Mouse (Mus musculus): ENCODE measurements at regions not wholly inside any gene's neighbourhood (a gene's known extent, or its start where the extent isn't known, plus 50 kb on each side); places are given as distances from the start of the nearest gene placed in this dataset.

DNA sequence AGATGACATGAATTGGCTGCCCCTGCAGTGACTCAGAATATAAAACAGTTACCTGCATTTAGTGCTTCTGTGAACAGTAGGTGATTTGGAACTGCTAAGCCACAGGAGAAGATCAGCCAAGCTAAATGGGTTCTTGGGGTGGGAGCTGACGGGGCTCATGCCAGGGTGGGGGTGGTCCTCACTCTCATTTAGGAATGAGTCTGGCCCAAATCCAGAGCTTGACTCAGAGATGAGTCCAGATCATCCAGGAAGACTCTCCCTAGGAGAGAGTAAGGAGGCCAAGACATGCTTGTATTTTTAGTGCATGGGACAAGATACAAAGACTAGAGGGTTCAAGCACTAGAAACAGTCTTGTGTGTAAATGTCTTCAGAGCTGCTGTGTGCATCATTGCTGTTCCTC, 146.5 kb downstream of the Slc30a10 start:
- no peaks in the 10 kb centered on the region for H3K4me1 ChIP-seq (ENCODE audit: control insufficient read depth, insufficient read depth, low read length)
- H3K27me3 ChIP-seq (ENCODE audit: control insufficient read depth, insufficient read depth, low read length), result no peaks in the 10 kb centered on the region
- 68% methylated on average over 1 of the region's 1 CpGs for WGBS
- no peak for TF ChIP-seq POLR2A (IDR thresholded peaks at IDR 0.05; ENCODE audit: borderline replicate concordance, extremely low read depth, insufficient read depth, insufficient read length)
- ATAC-seq (ENCODE audit: low FRiP score, low read depth), result no peak
- DNase-seq (ENCODE audit: low spot score), result no peak
- H3K4me2 ChIP-seq (replicated peaks; ENCODE audit: low read depth, low read length, severe bottlenecking), result no peak overlapping the region
- no peaks in the 10 kb centered on the region for H3K9me3 ChIP-seq (ENCODE audit: control insufficient read depth, low read length)
- H3K4me3 ChIP-seq (replicated peaks; ENCODE audit: low read length), result no peak overlapping the region
- H3K36me3 ChIP-seq (ENCODE audit: control insufficient read depth, insufficient read depth, low read length), result no peaks in the 10 kb centered on the region
- H3K27ac ChIP-seq (replicated peaks; ENCODE audit: low read depth, low read length), result no peak overlapping the region
- H3K9ac ChIP-seq (ENCODE audit: low read depth, low read length, severe bottlenecking), result no peak overlapping the region

- Histone ChIP-seq H3K36me3 (ENCODE audit: control insufficient read depth, insufficient read depth, low read length) (no peaks in the 10 kb centered on the region), H3K4me1 (ENCODE audit: control insufficient read depth, insufficient read depth, low read length) (no peaks in the 10 kb centered on the region), H3K9ac (ENCODE audit: low read depth, low read length, severe bottlenecking) (no peak overlapping the region), H3K4me3 (replicated peaks; ENCODE audit: low read length) (no peak overlapping the region), H3K4me2 (replicated peaks; ENCODE audit: low read depth, low read length, severe bottlenecking) (no peak overlapping the region), H3K27me3 (ENCODE audit: control insufficient read depth, insufficient read depth, low read length) (no peaks in the 10 kb centered on the region), H3K9me3 (ENCODE audit: control insufficient read depth, low read length) (no peaks in the 10 kb centered on the region), H3K27ac (replicated peaks; ENCODE audit: low read depth, low read length) (no peak overlapping the region)
- ATAC-seq (ENCODE audit: low FRiP score, low read depth), result no peak
- 82% methylated on average over 4 of the region's 4 CpGs for WGBS
- no peak for DNase-seq (ENCODE audit: low spot score)
- TF ChIP-seq POLR2A (IDR thresholded peaks at IDR 0.05; ENCODE audit: borderline replicate concordance, extremely low read depth, insufficient read depth, insufficient read length), result no peak
These were observed 151.3 kb downstream of the Slc30a10 start for GRCm38 (mm10) chr1:185605996-185606395.

GRCm38 (mm10) chr1:185607611-185608010, 153.0 kb downstream of the Slc30a10 start:
- Histone ChIP-seq H3K4me1 (ENCODE audit: control insufficient read depth, insufficient read depth, low read length) (no peaks in the 10 kb centered on the region), H3K27me3 (ENCODE audit: control insufficient read depth, insufficient read depth, low read length) (no peaks in the 10 kb centered on the region), H3K9ac (ENCODE audit: low read depth, low read length, severe bottlenecking) (no peak overlapping the region), H3K9me3 (ENCODE audit: control insufficient read depth, low read length) (no peaks in the 10 kb centered on the region), H3K4me2 (replicated peaks; ENCODE audit: low read depth, low read length, severe bottlenecking) (no peak overlapping the region), H3K4me3 (replicated peaks; ENCODE audit: low read length) (no peak overlapping the region), H3K36me3 (ENCODE audit: control insufficient read depth, insufficient read depth, low read length) (no peaks in the 10 kb centered on the region), H3K27ac (replicated peaks; ENCODE audit: low read depth, low read length) (no peak overlapping the region)
- 89% methylated on average over 5 of the region's 5 CpGs for WGBS
- DNase-seq (ENCODE audit: low spot score) (no peak), ATAC-seq (ENCODE audit: low FRiP score, low read depth) (no peak)
- no peak for TF ChIP-seq POLR2A (IDR thresholded peaks at IDR 0.05; ENCODE audit: borderline replicate concordance, extremely low read depth, insufficient read depth, insufficient read length)

- TF ChIP-seq POLR2A (IDR thresholded peaks at IDR 0.05; ENCODE audit: borderline replicate concordance, extremely low read depth, insufficient read depth, insufficient read length), result no peak
- Histone ChIP-seq H3K4me1 (ENCODE audit: control insufficient read depth, insufficient read depth, low read length) (no peaks in the 10 kb centered on the region), H3K9me3 (ENCODE audit: control insufficient read depth, low read length) (no peaks in the 10 kb centered on the region), H3K4me2 (replicated peaks; ENCODE audit: low read depth, low read length, severe bottlenecking) (no peak overlapping the region), H3K27ac (replicated peaks; ENCODE audit: low read depth, low read length) (no peak overlapping the region), H3K27me3 (ENCODE audit: control insufficient read depth, insufficient read depth, low read length) (no peaks in the 10 kb centered on the region), H3K9ac (ENCODE audit: low read depth, low read length, severe bottlenecking) (no peak overlapping the region), H3K36me3 (ENCODE audit: control insufficient read depth, insufficient read depth, low read length) (no peaks in the 10 kb centered on the region), H3K4me3 (replicated peaks; ENCODE audit: low read length) (no peak overlapping the region)
- ATAC-seq (ENCODE audit: low FRiP score, low read depth) (no peak), DNase-seq (ENCODE audit: low spot score) (no peak)
- WGBS, result 84% methylated on average over 3 of the region's 3 CpGs
These were observed 153.8 kb downstream of the Slc30a10 start for GRCm38 (mm10) chr1:185608440-185608839.

DNA sequence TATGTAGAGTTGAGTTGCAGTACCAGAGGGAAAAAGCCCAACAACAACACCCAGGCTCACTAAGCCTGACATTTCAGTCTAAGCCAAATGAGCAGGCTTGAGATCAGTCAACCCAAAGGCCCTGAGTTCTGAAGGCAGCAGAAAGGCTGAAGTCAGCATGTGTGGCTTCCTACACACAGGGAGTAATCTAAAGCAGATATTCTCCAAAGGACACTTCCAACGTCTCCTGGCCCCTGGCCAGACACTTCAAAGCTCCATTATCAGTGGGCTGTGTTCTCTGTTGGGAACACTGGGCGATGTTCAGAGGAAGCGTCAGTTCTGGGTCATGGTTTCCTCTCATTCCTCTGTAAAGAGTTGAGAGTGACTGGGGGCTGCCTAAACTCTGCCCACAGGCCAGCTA, 155.9 kb downstream of the Slc30a10 start:
- Histone ChIP-seq H3K4me1 (ENCODE audit: control insufficient read depth, insufficient read depth, low read length) (no peaks in the 10 kb centered on the region), H3K9me3 (ENCODE audit: control insufficient read depth, low read length) (no peaks in the 10 kb centered on the region), H3K36me3 (ENCODE audit: control insufficient read depth, insufficient read depth, low read length) (no peaks in the 10 kb centered on the region), H3K4me3 (replicated peaks; ENCODE audit: low read length) (no peak overlapping the region), H3K4me2 (replicated peaks; ENCODE audit: low read depth, low read length, severe bottlenecking) (no peak overlapping the region), H3K9ac (ENCODE audit: low read depth, low read length, severe bottlenecking) (no peak overlapping the region), H3K27ac (replicated peaks; ENCODE audit: low read depth, low read length) (no peak overlapping the region), H3K27me3 (ENCODE audit: control insufficient read depth, insufficient read depth, low read length) (no peaks in the 10 kb centered on the region)
- ATAC-seq (ENCODE audit: low FRiP score, low read depth) (no peak), DNase-seq (ENCODE audit: low spot score) (peak; percentile 29)
- TF ChIP-seq POLR2A (IDR thresholded peaks at IDR 0.05; ENCODE audit: borderline replicate concordance, extremely low read depth, insufficient read depth, insufficient read length), result no peak
- WGBS, result 57% methylated on average over 3 of the region's 3 CpGs

DNA sequence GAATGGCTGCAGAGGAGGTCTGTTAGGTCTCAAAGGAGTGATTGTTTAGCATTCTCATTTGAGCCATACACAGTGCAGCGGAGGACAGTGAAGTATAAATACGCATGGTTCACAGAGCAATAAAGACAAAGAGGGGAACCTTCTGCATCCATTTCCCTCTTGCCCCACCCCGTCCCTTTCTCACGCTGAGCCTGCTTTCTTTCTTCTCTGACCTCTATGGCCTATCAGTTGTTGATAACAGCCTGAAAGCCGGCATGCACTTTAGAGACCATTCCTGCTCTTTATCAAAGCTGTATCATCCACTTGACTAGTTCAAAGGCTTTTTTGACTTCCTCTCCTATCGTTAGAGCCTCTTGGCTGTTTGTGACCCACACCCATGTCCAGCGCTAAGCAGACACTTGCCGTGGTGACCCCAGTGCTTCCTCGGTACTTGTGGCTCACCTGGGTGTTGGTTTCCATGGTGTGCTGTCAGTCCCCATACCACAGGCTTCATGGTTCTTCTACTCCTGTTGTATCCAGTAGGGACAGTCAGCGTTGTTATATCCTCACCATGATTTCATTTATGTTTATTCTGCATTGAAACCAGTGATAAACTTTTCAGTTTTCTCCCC, 161.3 kb downstream of the Slc30a10 start:
- WGBS, result 36% methylated on average over 10 of the region's 10 CpGs
- Histone ChIP-seq H3K9ac (ENCODE audit: low read depth, low read length, severe bottlenecking) (no peak overlapping the region), H3K36me3 (ENCODE audit: control insufficient read depth, insufficient read depth, low read length) (no peaks in the 10 kb centered on the region), H3K27ac (replicated peaks; ENCODE audit: low read depth, low read length) (no peak overlapping the region), H3K4me1 (ENCODE audit: control insufficient read depth, insufficient read depth, low read length) (no peaks in the 10 kb centered on the region), H3K4me3 (replicated peaks; ENCODE audit: low read length) (no peak overlapping the region), H3K4me2 (replicated peaks; ENCODE audit: low read depth, low read length, severe bottlenecking) (no peak overlapping the region), H3K27me3 (ENCODE audit: control insufficient read depth, insufficient read depth, low read length) (no peaks in the 10 kb centered on the region), H3K9me3 (ENCODE audit: control insufficient read depth, low read length) (no peaks in the 10 kb centered on the region)
- no peak for DNase-seq (ENCODE audit: low spot score)
- no peak for ATAC-seq (ENCODE audit: low FRiP score, low read depth)
- TF ChIP-seq POLR2A (IDR thresholded peaks at IDR 0.05; ENCODE audit: borderline replicate concordance, extremely low read depth, insufficient read depth, insufficient read length), result no peak
